Mouse (Mus musculus) spleen, adult 18-20 months (tissue): ENCODE measurements at regions not wholly inside any gene's neighbourhood (a gene's known extent, or its start where the extent isn't known, plus 50 kb on each side); places are given as distances from the start of the nearest gene placed in this dataset.

Source experiments
- DNase-seq, 2 experiments: peaks; one replicate each; pipeline ENCODE4 v3.0.0; 2022; ENCODE audit warnings: mixed read lengths in 2 of 2

DNA sequence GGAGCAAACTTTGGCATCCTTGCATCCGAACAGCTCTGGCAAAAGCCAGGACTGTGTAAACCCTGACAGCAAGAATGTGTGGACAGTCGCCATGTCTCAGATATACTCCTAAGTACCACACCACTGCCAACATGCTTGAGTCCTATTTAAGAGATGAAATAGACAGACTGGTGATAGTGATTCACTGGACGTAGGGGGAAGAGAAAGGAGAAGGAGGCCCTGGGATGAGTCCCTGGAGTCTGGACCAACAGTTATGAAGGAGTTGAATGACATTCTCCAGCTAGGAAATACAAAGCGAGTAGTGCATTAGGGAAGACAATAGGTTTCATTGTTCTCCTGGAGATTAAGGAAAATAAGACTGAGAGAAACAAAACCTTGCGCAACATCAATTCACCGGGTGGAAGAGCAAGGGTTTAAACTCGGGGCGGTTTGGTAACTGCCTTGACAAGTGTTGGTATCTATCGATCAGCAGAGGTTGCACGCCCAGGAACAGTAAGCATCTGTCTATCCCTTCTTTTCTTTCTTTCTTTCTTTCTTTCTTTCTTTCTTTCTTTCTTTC, 54.3 kb upstream of the Nrbf2 start:
- no peak for DNase-seq

- DNase-seq = no peak
These were observed 59.6 kb upstream of the Nrbf2 start for GRCm38 (mm10) chr10:67344722-67345121.

GRCm38 (mm10) chr10:67350956-67351355, 65.9 kb upstream of the Nrbf2 start:
- no peak for DNase-seq

DNA sequence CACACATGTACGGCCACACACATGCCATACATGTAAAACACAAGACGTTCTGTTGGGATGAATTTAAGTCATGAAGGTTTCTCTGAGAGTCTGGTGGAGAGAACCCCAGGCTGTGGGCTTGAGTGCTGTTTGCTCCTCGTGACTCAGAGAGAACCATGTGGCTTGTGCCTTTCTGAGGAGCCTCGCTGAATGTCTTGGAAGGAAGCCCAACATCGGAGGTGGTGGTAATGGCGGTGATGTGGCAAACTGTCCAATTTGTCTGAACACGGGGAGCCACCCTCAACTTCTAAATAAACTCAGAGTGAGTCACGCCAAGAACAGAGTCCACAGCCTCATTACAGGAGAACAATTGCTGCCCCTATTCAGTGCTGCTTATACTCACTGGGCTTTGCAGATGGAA, 75.7 kb upstream of the Nrbf2 start:
- DNase-seq = no peak

GRCm38 (mm10) chr10:67361281-67361680, 76.2 kb upstream of the Nrbf2 start:
- no peak for DNase-seq

DNA sequence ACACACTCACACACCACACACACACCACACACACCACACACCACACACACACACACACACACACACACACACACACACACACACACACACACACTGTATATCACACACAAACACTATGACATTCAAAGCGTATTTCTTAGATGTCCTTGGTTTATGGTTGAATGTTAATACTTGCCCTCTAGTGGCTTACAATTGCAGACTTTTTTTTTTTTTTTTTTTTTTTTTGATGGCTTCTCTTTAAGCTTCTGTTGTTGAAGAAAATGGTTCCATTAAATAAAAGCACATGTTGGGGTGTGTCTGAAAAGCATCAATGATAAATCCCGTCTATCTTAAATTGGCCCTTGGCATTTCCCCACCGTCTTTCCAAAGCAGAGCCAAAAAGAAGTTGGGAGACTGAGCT, 79.5 kb upstream of the Nrbf2 start:
- DNase-seq = no peak

DNA sequence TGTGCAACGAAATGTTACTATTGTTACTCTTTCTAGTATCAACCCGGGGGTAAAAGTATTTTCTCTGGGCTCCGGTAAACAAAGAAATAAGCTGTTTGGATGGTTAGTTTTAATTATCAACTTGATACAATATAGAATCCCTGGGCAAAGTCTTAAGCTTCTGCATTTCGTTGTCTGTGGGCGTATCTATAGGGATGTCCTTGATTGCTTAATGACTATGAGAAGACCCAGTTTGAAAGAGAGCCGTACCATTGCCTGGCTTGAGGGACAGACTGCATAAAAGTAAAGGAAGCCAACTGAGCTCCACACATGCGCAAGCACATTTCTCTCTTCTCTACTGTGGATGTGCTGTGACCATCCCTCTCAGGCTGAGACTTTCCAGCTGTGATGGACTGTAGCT, 80.1 kb upstream of the Nrbf2 start:
- DNase-seq = no peak

GRCm38 (mm10) chr10:67372569-67373161, 87.6 kb upstream of the Nrbf2 start:
- no peak for DNase-seq

GRCm38 (mm10) chr10:67376638-67377037, 91.5 kb upstream of the Nrbf2 start:
- no peak for DNase-seq

DNA sequence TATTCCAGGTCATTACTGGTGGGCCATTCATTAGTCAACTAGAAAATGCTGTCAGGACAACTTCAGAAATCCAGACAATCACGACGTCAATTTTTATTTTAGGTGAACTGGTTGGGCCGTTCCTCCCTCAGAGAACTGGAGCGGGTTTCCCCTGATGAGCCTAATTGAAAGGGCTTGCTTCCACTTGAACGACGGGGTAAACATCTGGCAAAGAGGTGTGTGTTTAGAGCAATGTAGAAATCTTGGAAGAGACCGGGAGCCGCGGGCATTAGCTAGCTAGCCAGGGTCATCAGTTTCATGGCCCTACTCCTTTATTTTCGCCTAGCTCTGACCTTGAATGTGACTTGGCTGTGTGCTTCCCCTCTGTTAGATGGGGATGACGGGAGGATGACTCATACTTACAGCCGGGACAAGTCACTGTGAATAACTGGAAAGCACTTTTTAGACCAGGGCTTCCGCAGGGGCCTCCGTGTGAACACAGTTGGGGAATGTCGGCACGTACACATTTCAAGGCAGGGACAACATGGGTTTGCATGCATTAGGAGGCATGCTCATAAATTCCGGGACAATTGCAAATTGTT, 92.6 kb upstream of the Nrbf2 start:
- no peak for DNase-seq

DNA sequence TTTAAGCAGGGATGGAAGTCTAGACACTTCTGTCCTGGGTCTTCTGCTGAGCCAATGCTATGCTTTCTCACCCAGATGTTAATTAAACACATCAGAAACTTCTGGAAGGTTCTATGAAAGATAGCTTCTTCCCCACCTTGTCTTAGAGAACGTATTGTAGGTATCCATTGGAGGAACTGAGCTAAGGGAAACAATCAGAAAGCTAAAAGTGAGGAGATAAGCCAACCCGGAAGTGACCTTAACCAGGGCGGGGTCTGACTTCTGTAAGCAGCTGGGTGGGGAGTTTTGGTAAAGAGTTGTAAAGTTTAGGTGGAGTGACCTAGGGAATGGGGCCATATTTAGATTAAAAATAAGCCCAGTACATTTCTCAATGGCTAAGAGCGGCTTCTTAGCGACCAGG, 95.1 kb upstream of the Nrbf2 start:
- DNase-seq = no peak

GRCm38 (mm10) chr10:67383352-67383751, 98.2 kb upstream of the Nrbf2 start:
- DNase-seq = no peak

- no peak for DNase-seq
These were observed 98.9 kb upstream of the Nrbf2 start for GRCm38 (mm10) chr10:67383802-67384567.

GRCm38 (mm10) chr10:67384568-67384958, 99.5 kb upstream of the Nrbf2 start:
- DNase-seq = no peak

DNA sequence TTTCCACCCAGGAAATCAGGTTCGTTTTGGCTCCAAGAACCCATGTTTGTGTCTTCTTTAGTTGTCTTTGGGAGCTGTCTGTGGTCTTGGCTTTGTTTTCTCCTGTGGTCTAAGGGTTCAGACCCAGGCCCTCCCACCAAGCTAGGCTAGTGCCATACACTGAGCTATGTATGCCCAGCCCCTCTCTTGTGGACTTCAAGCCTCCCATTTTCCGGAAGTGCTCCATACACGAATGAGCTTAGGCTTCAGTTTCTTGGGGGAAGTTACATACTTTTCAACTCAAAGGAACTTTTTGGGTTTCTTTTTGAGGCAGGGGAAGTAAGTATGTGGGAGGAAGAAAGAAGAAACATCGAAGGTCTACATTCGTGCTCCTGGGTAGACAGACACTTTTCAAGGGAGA, 100.9 kb upstream of the Nrbf2 start:
- no peak for DNase-seq

DNA sequence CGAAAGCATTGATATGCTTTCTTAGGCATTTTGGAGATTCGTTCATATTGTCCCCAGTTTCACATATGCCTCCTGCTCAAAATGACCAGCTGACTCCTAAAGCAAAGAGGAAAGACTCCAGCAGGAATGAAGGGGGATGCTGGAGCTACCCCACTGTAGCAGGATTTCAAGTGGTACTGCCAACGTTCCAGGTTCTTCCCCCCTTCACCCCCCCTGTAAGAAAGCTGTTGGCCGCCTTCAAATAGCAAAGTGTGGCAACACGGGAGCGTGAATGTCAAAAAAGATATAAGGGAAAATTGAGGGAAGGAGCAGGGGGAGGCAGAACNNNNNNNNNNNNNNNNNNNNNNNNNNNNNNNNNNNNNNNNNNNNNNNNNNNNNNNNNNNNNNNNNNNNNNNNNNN, 103.7 kb upstream of the Nrbf2 start:
- no peak for DNase-seq

DNA sequence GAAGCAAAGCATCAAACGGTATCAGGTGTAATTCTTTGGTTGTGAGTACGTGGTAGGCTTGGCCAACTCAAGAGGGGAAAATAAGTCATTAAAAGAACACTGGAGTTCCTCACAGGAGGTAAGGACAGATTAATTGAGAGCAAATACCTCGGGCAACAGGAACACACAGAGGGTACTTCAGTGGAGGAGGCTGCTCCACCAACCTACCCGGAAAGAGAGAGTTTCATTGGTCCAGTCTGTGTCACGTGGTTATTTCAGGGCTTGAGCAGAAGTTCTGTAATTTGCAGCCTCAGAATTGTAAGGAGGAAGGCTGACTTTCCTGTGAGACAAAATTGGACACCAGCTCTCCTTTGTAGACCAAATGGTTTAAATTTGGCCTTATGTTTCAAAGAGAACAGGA, 115.3 kb upstream of the Nrbf2 start:
- peak in 1 of 2 experiments; percentile 7 for DNase-seq

GRCm38 (mm10) chr10:67401409-67401808, 116.3 kb upstream of the Nrbf2 start:
- no peak for DNase-seq

- no peak for DNase-seq
These were observed 117.7 kb upstream of the Egr2 start for GRCm38 (mm10) chr10:67417529-67417928.

DNA sequence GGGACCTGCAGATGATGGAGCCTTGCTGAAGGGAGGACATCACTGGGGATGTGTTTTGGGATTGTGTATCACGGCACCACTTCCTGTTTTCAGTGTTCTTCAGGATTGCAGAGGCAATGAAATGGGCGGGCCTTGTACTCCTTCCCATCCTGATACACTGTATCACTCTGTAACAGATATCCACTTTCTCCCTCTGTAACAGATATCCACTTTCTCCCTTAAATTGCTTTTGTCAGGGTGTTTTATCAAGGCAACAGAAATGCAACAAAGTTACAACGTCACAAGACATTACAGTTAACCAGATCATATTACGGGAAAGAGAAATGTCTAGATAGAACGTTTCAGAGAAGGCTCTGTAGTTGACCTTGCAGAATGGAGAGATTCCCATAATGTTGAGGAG, 114.5 kb upstream of the Egr2 start:
- no peak for DNase-seq

GRCm38 (mm10) chr10:67425407-67425806, 109.9 kb upstream of the Egr2 start:
- DNase-seq = no peak

DNA sequence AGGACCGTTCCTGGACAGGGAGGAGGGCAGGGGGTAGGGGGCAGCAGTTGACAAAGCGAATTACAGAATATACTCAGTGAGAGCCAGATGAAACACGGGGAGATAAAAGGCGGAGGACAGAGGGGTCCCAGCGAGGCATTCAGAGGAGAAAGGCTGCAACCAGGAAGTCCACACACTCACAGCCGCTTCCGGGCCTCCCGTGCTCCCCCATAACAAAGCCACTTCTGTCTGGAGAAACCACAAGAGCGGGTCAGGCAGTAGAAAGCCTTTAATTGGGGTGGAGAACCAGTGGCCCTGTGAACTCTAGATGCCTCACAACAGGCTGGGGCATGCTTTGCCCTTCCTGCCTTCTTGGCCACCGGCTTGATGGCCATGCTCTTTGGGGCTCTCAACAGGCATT, 108.1 kb upstream of the Egr2 start:
- DNase-seq = no peak

DNA sequence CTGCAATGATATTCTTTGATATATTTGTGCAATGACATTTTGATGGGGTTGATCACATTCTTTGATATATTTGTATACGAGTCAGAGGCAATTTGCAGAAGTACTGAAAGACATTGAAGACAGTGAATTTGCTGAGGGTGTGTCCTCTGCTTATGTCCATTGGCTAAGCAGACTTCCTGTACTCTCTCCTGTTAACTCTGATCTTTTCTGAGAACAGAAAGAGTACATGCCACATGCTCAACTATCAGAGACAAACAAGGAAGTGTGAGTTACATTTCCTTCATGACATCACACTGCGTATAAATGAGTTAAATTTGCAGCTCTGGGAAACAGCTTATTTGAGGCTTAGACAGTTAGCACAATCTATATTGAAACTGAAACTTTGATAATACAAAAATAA, 104.5 kb upstream of the Egr2 start:
- DNase-seq = no peak

GRCm38 (mm10) chr10:67439042-67439635, 96.1 kb upstream of the Egr2 start:
- DNase-seq = no peak
